Mouse (Mus musculus) brain, adult 10 weeks (tissue): Measurements from ENCODE around the gene Mbnl2. TPM values are rescaled to one million over a fixed set of nuclear protein-coding genes. Genes with fewer than 3 reads are reported as not detected.

Source experiments
- polyA plus RNA-seq: library from polyadenylated mRNA; stranded (reverse); fragments of 350-450 nt; fragmentation: Illumina TruSeq; extraction: RNeasy Lipid Tissue Mini Kit (QIAGEN cat#74804); gene quantifications from one replicate; pipeline ENCODE4 v1.2.3, GENCODE M21; 2015; ENCODE audit warnings: low read depth, low replicate concordance

The Mbnl2 gene
- polyA plus RNA-seq: 176 TPM

GRCm38 (mm10) chr14:120275246-120276238 is at the start of gene Mbnl2:
TSS of gene Mbnl2 (plus strand) at chr14:120275669.

DNA sequence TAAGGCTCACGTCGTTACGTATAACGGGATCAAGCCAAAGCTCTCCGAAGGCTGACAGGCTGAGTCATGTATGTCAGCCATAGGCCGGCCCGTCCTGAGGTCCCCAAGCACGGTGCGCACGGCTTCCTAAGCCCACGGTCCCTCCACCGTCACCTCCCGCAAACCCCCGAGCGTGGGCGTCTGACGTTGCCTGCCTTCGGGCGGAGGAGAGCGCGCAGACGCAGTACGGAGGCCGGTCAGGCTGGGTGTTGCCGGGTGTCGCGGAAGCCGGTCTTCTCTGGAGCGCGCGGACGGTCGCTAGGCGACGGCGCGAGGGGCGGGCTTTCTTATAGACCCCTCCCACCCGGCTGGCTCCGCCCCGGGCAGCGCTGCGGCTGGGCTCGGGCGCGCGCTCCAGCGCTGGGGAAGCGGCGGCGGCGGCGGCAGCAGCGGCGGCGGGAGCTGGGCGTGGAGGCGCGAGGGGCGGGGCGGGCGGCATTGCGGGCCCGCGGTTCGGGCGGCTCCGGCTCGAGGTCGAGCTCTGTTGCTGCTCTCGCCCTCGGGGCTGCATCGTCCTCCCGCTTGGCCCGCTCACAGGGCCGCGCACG is 202.6 kb downstream of the Mbnl2 start, which contains the start of gene Rap2a:
Gene Rap2a (plus strand): TSS at position 463 of the 587 bp plus-strand sequence.

Other genes with a start within 250 kb of the Mbnl2 start
- 0.19 TPM for gene Oxgr1, start 233.2 kb upstream of the Mbnl2 start, polyA plus RNA-seq
- 69.0 TPM for gene Rap2a, start 202.8 kb downstream of the Mbnl2 start, polyA plus RNA-seq